Mouse (Mus musculus) myocyte (in vitro differentiated cells): ENCODE results near the gene Kcnq5.

Experiments used
- E2F4 ChIP-seq: IDR thresholded peaks from one replicate; pipeline ENCODE4 v1.6.1; 2011; ENCODE audit warnings: mild to moderate bottlenecking, control low read depth, moderate library complexity; ENCODE audit not compliant: insufficient read depth
- MAX ChIP-seq: IDR thresholded peaks from one replicate; pipeline ENCODE4 v1.6.1; 2011; ENCODE audit warnings: low read depth, mild to moderate bottlenecking, control low read depth
- MYOD1 ChIP-seq, 3 experiments: IDR thresholded peaks; one replicate each; pipeline ENCODE4 v1.6.1; 2011; ENCODE audit warnings: control low read depth in 2 of 3, low read depth in 2 of 3, mild to moderate bottlenecking in 2 of 3, moderate library complexity in 1 of 3; ENCODE audit not compliant: insufficient read length in 2 of 3, control insufficient read depth in 1 of 3
- POLR2A ChIP-seq: IDR thresholded peaks from one replicate; pipeline ENCODE4 v1.6.1; 2011; ENCODE audit warnings: low read depth, mild to moderate bottlenecking, control low read depth, moderate library complexity; ENCODE audit not compliant: insufficient read length
- POLR2AphosphoS2 ChIP-seq: IDR thresholded peaks from one replicate; pipeline ENCODE4 v1.6.1; 2011; ENCODE audit warnings: low read depth, control low read depth; ENCODE audit not compliant: insufficient read length
- REST ChIP-seq: IDR thresholded peaks from one replicate; pipeline ENCODE4 v1.6.1; 2011; ENCODE audit warnings: mild to moderate bottlenecking, control low read depth, moderate library complexity; ENCODE audit not compliant: insufficient read depth, insufficient read length
- SRF ChIP-seq: IDR thresholded peaks from one replicate; pipeline ENCODE4 v1.6.1; 2011; ENCODE audit warnings: low read depth; ENCODE audit not compliant: control insufficient read depth, insufficient read length
- TCF12 ChIP-seq: IDR thresholded peaks from one replicate; pipeline ENCODE4 v1.6.1; 2011; ENCODE audit warnings: mild to moderate bottlenecking, control low read depth; ENCODE audit not compliant: poor library complexity, insufficient read depth, severe bottlenecking
- TCF3 ChIP-seq: IDR thresholded peaks from one replicate; pipeline ENCODE4 v1.6.1; 2011; ENCODE audit warnings: low read depth, control low read depth; ENCODE audit not compliant: insufficient read length
- USF1 ChIP-seq: IDR thresholded peaks from one replicate; pipeline ENCODE4 v1.6.1; 2011; ENCODE audit warnings: low read depth, mild to moderate bottlenecking, control low read depth, moderate library complexity

- TF ChIP-seq POLR2A (no peak), MYOD1 (IDR thresholded peaks at IDR 0.05; ENCODE audit: control insufficient read depth in 1 of 3, insufficient read length in 2 of 3, low read depth in 2 of 3) (no peak), TCF12 (no peak), MAX (no peak), USF1 (no peak), POLR2AphosphoS2 (no peak), REST (no peak), E2F4 (no peak), TCF3 (no peak), SRF (no peak)
These were observed 212.4 kb downstream of the Kcnq5 start for GRCm38 (mm10) chr1:21749297-21749696.
